Mouse (Mus musculus): ENCODE measurements at regions not wholly inside any gene's neighbourhood (a gene's known extent, or its start where the extent isn't known, plus 50 kb on each side); places are given as distances from the start of the nearest gene placed in this dataset.

DNA sequence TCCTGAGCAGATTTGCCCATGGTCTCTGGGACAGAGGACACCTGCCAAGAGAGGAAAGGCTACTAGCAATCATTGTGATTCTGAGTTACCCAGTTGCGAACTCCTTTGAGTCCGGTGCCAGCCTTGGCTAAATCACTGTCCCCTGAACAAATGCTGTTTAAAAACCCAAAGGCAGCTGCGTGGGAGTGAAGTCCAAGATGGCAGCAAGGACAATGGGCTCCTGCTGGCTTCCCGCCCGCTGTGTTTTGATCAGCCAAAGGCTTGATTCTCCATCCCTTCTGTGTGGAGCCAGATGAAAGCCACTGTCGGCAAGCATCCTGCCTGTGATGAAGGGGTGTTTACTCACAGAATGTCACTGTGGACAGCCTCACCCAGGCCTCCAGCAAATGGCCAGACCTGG is 111.4 kb downstream of the E030025P04Rik start:
- no peak for TF ChIP-seq CTCF (IDR thresholded peaks at IDR 0.05; ENCODE audit: low read depth, low read length)
- TF ChIP-seq POLR2A (IDR thresholded peaks at IDR 0.05; ENCODE audit: borderline replicate concordance, low read depth, low read length): no peak

Data from bone marrow macrophage, adult 2 months (primary cell).